Mouse (Mus musculus) pancreas, adult 10 weeks (tissue): ENCODE results near the gene Elobl. TPM values are rescaled to one million over a fixed set of nuclear protein-coding genes. Genes with fewer than 3 reads are reported as not detected.

ENCODE experiments used
- polyA plus RNA-seq: library from polyadenylated mRNA; stranded (reverse); fragments of 350-450 nt; fragmentation: Illumina TruSeq; extraction: RNeasy Lipid Tissue Mini Kit (QIAGEN cat#74804); gene quantifications from one replicate; pipeline ENCODE4 v1.2.3, GENCODE M21; 2015; ENCODE audit warnings: low read depth, low replicate concordance; ENCODE audit not compliant: insufficient read depth

Elobl gene
- polyA plus RNA-seq, result not detected

DNA sequence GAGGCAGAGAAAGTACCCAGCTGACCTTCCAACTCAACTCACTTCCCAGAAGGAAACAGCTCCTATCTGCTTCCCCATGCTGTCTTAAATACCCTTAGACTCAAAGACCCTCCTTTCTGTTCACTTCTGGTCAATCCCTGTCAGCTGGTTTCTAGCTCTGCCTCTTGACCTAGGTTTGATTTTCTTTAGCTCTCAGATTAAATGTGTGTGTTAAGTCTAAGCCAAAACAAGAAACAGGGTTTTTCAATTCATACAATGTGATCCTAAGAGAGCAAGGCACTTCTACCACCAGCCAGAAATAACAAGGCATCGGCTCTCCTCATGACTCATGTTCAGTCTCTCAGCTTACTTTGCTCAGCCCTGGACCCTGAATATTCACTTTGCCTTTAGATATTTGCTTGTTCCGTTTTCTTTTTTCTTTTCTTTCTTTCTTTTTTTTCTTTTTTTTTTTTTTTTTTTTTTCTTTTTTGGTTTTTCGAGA is at the start of gene Elobl:
TSS of gene Elobl (minus strand) at position 51 of the 481 bp plus-strand sequence.

DNA sequence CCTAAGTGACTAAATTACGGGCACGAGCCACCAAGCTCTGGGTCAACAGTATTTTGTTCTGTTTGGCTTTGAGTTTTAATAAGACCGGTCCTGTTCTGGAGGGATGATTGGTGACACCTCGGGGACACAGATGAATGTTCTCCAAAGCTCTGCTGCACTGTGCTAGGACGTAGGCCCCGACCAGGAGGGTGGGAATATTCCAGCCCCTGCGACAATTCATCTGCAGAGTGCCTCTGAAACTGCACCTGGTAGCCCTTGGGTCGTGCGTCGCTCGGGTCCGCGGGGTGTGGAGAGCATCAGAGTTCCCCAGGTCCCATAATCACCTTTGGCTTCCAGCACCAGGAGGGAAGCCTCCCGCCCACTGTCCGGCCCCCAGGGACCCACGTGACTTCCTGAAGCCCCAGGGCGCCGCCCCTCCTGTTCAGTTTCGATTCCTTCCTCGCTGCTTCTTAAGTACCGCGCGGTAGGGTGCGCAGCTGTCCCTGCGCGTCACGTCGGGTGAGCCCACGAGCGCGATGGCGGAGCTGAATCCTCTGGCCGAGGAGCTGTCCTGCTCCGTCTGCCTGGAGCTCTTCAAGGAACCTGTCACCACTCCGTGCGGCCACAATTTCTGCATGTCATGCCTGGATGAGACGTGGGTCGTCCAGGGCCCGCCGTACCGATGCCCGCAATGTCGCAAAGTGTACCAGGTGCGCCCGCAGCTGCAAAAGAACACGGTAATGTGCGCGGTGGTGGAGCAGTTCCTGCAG is 32.4 kb upstream of the Elobl start, which contains the start of gene Trim25:
TSS of gene Trim25 (plus strand) at position 403 of the 749 bp plus-strand sequence.

DNA sequence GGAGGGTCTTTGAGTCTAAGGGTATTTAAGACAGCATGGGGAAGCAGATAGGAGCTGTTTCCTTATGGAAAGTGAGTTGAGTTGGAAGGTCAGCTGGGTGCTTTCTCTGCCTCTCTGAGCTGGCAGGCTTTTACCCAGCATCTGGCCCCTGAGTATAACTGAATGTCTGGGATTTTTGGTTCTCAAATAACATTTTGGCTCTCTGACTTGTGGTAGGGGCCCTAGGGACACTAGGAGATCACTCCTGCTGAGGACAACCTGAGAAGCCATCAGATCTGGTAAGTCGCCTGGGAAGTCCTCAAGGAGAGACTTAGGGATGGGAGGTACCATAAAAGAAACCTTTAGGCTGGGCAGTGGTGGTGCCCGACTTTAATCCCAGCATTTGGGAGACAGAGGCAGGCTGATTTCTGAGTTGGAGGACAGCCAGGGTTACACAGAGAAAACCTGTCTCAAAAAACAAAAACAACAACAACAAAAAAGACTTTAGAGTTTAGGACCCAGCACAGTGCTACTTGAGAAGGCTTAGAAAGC is 3.5 kb upstream of the Elobl start, which contains the start of gene Coil:
TSS of gene Coil (plus strand) at position 51 of the 531 bp plus-strand sequence.

DNA sequence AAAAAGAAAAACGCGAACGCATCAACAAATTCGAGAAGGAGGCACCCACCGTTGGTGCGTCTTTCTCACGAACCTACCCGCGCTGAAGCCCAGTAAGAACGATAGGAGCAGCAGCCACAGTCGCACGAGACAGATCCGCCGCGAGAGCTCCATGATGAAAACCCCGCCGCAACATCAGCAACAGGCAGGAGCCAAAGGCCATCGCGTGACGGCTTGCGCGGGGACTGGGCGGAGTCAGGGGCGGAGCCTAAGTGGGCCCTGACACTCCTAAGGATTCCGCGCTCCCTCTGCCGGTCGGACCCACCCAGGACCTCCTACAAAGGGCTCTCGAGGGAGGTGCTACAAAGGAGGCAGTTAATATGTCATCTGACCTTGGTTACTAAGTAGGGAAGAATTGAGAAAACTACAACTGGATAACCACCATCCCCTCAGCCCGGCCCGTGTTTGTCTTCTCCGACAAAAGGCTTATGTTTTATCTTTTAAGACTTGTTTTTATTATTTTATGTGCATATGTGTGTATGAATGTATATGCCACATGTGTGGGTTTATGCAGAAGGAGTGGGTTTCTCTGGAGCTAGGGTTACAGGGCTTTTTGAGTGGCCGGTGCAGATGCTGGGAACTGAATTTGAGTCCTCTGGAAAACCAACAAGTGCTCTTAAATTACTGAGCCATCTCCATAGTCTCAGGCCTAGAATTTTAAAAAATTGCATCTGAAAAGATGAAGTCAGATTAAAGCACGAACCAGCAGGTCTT is 11.3 kb downstream of the Elobl start, which contains the start of gene Scpep1:
TSS of gene Scpep1 (minus strand) at position 249 of the 753 bp plus-strand sequence.

Other genes with a start within 250 kb of the Elobl start
- gene Msi2, start 248.4 kb downstream of the Elobl start, polyA plus RNA-seq, result 6.3 TPM
- 12.9 TPM for gene Akap1, start 102.3 kb downstream of the Elobl start, polyA plus RNA-seq
- 12.4 TPM for gene Scpep1, start 11.5 kb downstream of the Elobl start, polyA plus RNA-seq
- gene Coil, start 3.3 kb upstream of the Elobl start, polyA plus RNA-seq, result 3.3 TPM
- 10.4 TPM for gene Trim25, start 32.4 kb upstream of the Elobl start, polyA plus RNA-seq
- 2.1 TPM for gene Dgke, start 99.9 kb upstream of the Elobl start, polyA plus RNA-seq
- not detected for gene Gm525, start 106.9 kb upstream of the Elobl start, polyA plus RNA-seq